Mouse (Mus musculus) cerebellum, adult 9-11 months (tissue): ENCODE results near the gene Usp21.
"Not testable (repeated sequence)": the region's sequence is repeated elsewhere in the genome, so short reads cannot be mapped to it uniquely, and the experiment has no call there.

Source experiments
- DNase-seq: peaks from one replicate; pipeline ENCODE4 v3.0.0; 2022

Usp21 gene

GRCm38 (mm10) chr1:171287136-171288081 lies at the start of gene Usp21:
Gene Usp21, minus strand, starts transcription at chr1:171287991.
- peak; percentile 96 for DNase-seq

GRCm38 (mm10) chr1:171330216-171330560 lies 42.4 kb upstream of the Usp21 start:
- no peak for DNase-seq

- DNase-seq = peak; percentile 86
These were observed 41.8 kb upstream of the Usp21 start for GRCm38 (mm10) chr1:171329433-171330215.

DNA sequence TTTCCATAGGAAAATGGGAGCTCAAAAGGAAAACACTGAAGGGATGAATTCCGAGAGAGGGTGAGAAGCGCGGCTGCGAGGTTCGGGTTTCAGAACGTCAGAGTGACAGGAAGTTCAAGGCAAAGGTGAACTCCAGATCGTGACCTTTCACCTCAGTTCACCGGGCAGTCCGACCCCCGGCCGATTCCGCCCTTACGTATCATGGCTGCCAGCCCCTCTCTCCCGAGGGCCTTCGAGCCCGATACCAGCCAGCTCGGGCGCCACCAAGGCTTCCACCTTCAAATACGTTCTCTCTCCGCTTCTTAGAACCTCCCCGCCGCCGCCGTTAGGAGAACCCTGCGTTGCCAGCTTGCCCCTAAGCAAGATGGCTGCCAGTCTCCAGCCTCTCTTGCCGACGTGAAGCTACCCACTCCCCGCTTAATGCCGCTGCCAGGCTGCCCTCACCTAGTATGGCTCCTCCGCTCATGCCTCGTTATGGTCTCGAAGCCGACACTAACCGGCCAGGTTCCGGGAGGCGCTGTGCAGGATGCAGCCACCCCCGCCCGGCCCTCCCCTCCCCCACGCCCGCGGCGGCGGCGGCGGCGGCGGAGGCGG lies 41.1 kb upstream of the Usp21 start, which contains the start of gene Dedd:
Dedd (plus strand) TSS at position 307 of the 594 bp plus-strand sequence.
- DNase-seq = peak; percentile 97

- peak; percentile 49 for DNase-seq
These were observed 40.5 kb upstream of the Usp21 start for GRCm38 (mm10) chr1:171328244-171328643.

- DNase-seq = not testable (repeated sequence)
These were observed 38.8 kb upstream of the Usp21 start for GRCm38 (mm10) chr1:171326588-171326987.

DNA sequence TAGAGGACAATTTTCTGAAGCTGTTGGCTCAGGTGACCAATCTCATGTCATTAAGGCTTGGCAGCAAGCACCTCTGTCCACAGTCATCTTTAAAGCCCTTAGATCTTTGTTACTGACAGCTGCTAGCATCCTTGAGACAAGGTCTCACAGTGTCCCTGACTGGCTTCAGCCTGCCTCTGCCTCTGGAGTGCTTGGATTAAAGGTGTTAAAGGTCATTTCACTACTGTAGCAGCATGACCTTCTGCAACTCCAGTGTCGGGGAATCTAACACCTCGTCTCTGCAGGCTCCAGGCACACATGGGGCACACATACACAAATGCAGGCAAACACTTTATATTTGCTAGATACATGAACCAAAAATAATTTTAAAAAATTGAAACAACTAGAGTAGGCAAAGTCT lies 37.8 kb upstream of the Usp21 start:
- no peak for DNase-seq

GRCm38 (mm10) chr1:171322012-171322411 lies 34.2 kb upstream of the Usp21 start:
- no peak for DNase-seq

DNA sequence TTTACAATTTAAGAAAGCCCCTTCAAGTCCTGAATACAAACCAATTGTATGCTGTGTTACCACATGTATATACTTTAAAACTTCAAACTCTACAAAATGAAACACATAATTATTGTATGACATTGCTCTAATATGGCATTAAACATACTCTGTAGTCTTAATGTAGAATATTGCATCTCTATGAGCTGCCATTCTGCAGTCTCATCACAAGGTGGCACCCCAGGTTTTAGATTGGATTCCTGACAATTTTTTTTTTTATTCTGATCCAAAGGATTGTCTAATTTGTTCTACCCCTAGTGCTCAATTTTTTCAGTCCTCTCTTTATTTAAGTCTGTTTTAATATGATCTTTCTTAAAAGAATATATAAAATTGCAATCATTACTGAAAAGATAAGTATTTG lies 33.6 kb upstream of the Usp21 start:
- no peak for DNase-seq

DNA sequence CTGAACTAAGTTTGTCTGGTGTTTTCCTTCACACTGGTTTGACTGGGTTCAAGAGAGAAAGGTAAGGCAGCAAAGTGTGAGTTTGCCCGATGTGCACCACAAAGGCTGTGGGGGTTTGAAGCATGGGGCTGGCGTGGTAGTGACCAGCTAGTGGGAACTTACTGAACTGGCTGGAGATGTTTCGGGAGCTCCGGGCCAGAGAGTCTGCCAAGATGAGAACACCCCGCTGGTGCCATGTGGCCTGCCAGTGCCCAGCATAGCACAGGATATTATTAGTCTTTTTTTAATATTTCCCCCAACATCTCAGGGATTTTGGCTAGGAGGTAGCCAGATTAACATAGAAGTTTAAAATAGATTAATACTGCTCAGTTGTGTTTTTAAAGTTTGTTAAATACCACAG lies 32.4 kb upstream of the Usp21 start:
- DNase-seq = peak; percentile 82

GRCm38 (mm10) chr1:171319748-171320147 lies 32.0 kb upstream of the Usp21 start:
- DNase-seq = no peak

DNA sequence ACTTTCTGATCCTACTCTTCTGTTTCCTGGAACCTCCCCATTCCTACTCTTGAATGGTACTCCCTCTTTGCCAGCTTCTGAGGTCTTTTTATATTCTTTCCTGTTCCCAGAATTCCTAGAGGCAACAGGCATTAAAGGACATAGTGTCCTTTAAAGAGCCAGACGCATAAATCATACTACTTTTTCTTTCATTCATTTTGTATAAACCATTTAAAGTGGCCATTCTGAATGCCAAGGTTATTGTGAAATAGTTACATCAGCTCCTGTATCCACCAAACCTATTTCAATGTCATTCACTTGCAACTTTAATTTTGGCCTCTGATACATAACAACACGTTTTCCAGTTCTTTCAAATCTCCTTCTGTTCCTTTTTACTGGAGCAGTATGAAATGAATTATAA lies 21.5 kb upstream of the Usp21 start:
- no peak for DNase-seq

DNA sequence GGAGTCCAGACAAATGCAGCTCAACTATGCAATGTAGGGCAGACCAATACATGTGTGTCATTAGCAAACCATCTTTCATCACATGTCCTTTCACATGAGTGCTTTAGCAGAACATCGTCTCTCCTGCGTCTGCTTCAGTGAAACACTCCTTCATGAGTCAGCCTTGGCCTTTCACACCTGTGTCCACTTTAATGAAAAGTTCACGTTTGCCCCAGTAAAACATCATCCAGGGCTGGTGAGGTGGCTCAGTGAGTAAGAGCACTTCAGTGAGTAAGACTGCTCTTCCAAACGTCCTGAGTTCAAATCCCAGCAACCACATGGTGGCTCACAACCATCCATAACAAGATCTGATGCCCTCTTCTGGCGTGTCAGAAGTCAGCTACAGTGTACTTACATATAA lies 18.4 kb upstream of the Usp21 start:
- DNase-seq = not testable (repeated sequence)

GRCm38 (mm10) chr1:171298226-171298625 lies 10.4 kb upstream of the Usp21 start:
- DNase-seq = peak; percentile 34

- no peak for DNase-seq
These were observed 7.2 kb upstream of the Usp21 start for GRCm38 (mm10) chr1:171295063-171295402.

DNA sequence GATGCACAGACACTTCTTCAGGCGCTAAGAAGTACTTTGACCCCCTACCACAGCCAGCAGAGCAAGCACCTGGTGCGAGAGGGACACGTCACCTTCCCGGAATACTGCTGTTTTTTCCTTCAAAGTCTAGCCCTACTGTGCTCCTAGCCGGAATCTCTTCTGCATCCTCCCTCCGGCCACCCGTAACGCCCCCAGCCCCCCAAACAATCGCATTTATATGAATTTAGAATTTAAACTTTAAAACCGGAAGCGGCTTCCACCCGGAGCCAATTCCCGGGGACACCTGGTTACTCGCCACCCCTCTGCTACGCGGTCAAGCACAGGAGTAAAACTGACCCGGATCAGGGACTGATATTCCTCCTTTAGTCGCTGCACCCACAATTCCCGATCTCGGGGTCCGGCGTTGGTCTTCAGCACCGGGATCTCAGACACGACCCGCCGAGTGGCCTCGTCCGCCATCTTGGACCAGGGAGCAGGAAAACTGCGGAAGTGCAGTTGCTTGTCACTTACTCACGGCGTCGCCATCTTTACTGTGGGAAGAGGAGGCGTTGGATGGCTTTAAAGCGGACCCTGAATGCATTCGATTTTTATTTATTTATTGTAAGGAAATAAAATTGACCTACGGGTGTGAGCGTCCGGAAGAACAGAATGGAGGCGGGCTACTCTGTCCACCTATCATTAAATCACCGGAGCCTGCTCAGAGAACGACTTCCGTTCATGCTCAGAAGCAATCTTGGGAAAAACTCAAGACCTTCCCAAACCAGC lies 6.7 kb upstream of the Usp21 start, which contains the start of gene Ufc1:
Ufc1 (minus strand) TSS at position 727 of the 765 bp plus-strand sequence.
- peak; percentile 90 for DNase-seq

DNA sequence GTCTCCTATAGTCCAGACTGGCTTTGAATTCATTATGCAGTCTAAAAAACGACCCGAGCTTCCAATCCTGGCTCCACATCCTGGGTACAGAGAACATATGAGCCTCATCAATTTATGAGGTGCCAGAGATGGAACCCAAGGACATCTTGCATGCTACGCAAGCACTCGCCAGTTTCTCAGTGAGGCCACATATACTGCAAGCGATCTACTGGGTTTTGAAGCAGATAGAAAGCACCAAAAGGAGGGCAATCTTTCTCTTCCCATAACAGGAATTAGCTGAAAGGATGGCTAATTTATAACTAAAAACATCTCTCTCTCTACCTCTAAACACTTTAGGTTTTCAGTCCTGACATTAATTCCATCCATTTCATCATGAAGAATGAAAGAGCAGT lies 6.1 kb upstream of the Usp21 start:
- DNase-seq = peak; percentile 24

- peak; percentile 23 for DNase-seq
These were observed 5.6 kb upstream of the Usp21 start for GRCm38 (mm10) chr1:171293351-171293750.

GRCm38 (mm10) chr1:171288328-171288727 lies 537 bp upstream of the Usp21 start:
- peak; percentile 34 for DNase-seq

GRCm38 (mm10) chr1:171286517-171286916 lies 1.3 kb downstream of the Usp21 start:
- peak; percentile 67 for DNase-seq

DNA sequence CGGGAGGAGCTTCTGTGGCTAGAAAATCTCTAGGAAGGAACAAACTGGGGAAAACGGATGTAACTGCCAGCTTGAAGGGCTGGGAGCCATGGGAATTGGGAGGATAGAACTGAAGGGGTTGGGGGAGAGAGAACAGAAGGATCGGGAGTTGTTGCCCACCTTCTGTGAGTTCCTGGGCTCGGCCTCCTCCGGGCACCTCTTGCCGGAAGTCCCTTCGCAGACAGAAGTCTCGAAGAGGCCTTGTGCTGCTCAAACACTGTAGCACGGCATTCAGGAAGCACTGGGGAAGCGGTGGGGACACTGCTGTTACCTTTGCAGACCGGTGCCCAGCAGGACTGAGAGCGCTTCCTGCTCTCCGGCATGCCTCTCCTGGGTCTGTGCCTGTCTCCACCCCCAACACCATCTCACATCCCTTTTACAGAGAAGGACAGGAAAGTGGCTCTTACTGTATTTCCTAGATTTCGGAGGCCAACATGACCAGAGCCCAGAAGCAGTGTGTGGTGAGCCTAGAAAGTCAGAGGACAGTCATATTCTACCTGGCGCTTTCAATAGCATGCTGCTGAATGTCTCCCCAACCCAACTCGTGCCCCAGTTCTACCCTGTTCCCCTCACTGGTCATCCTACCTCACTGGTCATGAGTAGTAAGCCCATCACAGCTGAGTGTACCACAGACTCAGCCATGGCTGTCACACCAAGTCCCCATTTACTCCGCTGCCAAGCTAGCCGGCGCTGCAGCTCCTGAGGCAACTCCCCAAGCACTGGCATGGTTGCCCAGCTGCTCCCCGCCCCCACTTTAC lies 2.5 kb downstream of the Usp21 start:
- DNase-seq = peak; percentile 32

DNA sequence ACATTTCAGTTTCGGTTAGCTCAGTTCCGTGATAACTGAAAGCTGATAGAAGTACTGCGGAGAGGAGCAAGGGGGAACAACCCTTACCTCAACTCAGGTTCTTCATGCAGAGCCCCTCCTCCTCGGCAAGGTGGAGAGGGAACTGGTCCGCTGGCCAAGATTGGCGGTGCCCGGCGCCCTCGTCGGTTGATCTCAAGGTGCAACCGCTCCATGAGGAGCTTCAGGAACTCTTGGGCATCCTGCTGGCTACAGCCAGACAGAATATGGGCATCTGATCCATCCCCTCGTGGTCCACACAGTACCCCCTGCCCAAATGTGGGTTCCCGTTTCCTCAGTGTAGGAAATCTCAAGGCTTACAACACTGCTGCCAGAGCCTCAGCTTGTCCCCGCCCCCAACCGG lies 3.3 kb downstream of the Usp21 start:
- peak; percentile 43 for DNase-seq
